Mouse (Mus musculus): Measurements from ENCODE around the gene Olfr683. TPM values are rescaled to one million over a fixed set of nuclear protein-coding genes. Genes with fewer than 3 reads are reported as not detected.

The Olfr683 gene
- not detected for polyA plus RNA-seq (2014; fragmentation: Illumina TruSeq; extraction: RNeasy Lipid Tissue Mini Kit (QIAGEN cat#74804); ENCODE audit: low read depth, low replicate concordance)

GRCm38 (mm10) chr7:105146912-105147311, at the start of gene Olfr683:
Olfr683 (minus strand) TSS chr7:105147012.

DNA sequence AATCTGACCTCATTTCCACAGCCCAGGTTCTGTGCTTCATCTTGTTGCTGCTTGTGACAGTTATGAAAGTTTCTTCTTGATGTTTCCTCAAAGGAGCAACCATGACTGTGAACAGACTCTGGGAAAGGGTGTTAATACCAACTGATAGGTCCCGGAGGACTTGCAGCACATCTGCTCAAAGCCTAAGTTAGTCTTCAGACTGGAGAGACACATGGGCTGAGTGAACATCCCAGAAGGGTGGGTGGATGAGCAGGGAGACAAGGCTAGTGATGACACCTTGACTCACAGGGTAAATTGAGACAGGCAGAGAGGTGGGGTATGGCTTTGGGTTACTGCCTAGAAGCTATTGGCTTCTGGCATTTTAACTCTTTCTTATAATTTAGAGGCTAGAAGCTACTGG, 39.1 kb upstream of the Olfr683 start, which contains the start of gene Olfr685:
Olfr685 (minus strand) TSS at position 101 of the 400 bp plus-strand sequence.

DNA sequence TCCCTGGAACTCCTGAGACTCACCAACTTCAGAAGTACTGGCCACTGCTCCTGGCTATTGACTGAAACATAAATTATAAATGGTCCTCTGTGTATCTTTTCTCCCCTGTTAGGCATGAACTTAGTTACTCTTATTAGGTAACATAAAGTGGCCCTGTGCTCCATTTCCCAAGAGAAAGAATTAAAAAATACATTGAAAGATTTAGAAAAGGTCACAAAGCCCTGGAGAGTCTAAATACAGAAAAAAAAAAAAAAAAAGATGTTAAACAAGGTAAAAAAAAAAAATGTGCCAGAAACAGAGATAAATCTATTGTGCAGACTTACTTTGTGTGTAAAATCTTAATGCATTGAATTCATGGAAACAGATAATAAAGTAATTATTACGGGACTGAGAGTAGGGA, 16.7 kb upstream of the Olfr683 start, which contains the start of gene Olfr684:
Olfr684 (minus strand) TSS at position 101 of the 400 bp plus-strand sequence.

DNA sequence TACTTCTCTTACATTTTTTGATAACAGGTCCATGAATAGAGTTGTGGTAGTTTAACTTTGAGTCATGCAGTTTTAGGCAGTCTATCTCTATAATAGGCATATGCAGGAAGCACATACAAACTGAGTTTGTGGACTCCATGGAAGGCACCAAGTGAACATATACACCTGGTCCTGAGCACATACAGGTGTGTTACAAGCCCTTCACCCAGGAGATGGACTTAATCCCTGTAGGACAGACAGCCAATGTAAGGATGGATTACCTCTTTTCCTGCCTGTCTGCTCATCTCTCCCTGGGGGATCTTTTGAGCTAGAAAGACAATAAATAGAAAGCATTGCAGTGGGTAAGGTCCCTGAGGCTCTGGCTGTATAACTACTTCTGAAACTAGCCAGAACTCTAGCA, 30.3 kb downstream of the Olfr683 start, which contains the start of gene Olfr681:
Olfr681 (plus strand) TSS at position 301 of the 400 bp plus-strand sequence.

DNA sequence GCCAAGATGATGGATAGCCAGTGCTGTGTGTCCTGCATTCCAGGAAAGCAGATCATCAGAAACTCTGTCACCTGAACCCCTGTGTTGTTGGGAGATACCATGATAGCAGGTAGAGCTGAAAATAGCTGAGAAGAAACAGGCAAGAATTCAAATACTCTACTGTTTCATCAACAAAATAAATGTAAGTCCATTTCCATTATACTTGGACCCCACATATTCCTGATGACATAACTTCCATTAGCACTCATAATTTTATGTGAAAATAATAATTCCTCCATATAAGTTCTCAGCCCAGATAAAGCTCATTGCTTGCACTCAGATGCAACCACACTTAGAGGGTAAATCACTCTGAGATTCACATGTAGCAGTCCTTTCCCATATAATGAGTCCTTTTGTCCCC, 54.1 kb downstream of the Olfr683 start, which contains the start of gene Olfr680-ps1:
Olfr680-ps1 (minus strand) TSS at position 101 of the 400 bp plus-strand sequence.

Other genes with a start within 250 kb of the Olfr683 start
- gene Olfr667, start 225.5 kb downstream of the Olfr683 start, polyA plus RNA-seq (2014; fragmentation: Illumina TruSeq; extraction: RNeasy Lipid Tissue Mini Kit (QIAGEN cat#74804); ENCODE audit: low read depth, low replicate concordance) = not detected
- not detected for gene Olfr668, start 219.0 kb downstream of the Olfr683 start, polyA plus RNA-seq (2014; fragmentation: Illumina TruSeq; extraction: RNeasy Lipid Tissue Mini Kit (QIAGEN cat#74804); ENCODE audit: low read depth, low replicate concordance)
- not detected for gene Olfr669, start 212.8 kb downstream of the Olfr683 start, polyA plus RNA-seq (2014; fragmentation: Illumina TruSeq; extraction: RNeasy Lipid Tissue Mini Kit (QIAGEN cat#74804); ENCODE audit: low read depth, low replicate concordance)
- gene Olfr670, start 184.4 kb downstream of the Olfr683 start, polyA plus RNA-seq (2014; fragmentation: Illumina TruSeq; extraction: RNeasy Lipid Tissue Mini Kit (QIAGEN cat#74804); ENCODE audit: low read depth, low replicate concordance) = not detected
- not detected for gene Olfr671, start 167.9 kb downstream of the Olfr683 start, polyA plus RNA-seq (2014; fragmentation: Illumina TruSeq; extraction: RNeasy Lipid Tissue Mini Kit (QIAGEN cat#74804); ENCODE audit: low read depth, low replicate concordance)
- gene Olfr672, start 145.0 kb downstream of the Olfr683 start, polyA plus RNA-seq (2014; fragmentation: Illumina TruSeq; extraction: RNeasy Lipid Tissue Mini Kit (QIAGEN cat#74804); ENCODE audit: low read depth, low replicate concordance) = not detected
- not detected for gene Olfr675, start 118.6 kb downstream of the Olfr683 start, polyA plus RNA-seq (2014; fragmentation: Illumina TruSeq; extraction: RNeasy Lipid Tissue Mini Kit (QIAGEN cat#74804); ENCODE audit: low read depth, low replicate concordance)
- gene Olfr676, start 114.3 kb downstream of the Olfr683 start, polyA plus RNA-seq (2014; fragmentation: Illumina TruSeq; extraction: RNeasy Lipid Tissue Mini Kit (QIAGEN cat#74804); ENCODE audit: low read depth, low replicate concordance) = not detected
- not detected for gene Olfr677, start 95.6 kb downstream of the Olfr683 start, polyA plus RNA-seq (2014; fragmentation: Illumina TruSeq; extraction: RNeasy Lipid Tissue Mini Kit (QIAGEN cat#74804); ENCODE audit: low read depth, low replicate concordance)
- not detected for gene Olfr678, start 82.5 kb downstream of the Olfr683 start, polyA plus RNA-seq (2014; fragmentation: Illumina TruSeq; extraction: RNeasy Lipid Tissue Mini Kit (QIAGEN cat#74804); ENCODE audit: low read depth, low replicate concordance)
- gene Olfr679, start 65.8 kb downstream of the Olfr683 start, polyA plus RNA-seq (2014; fragmentation: Illumina TruSeq; extraction: RNeasy Lipid Tissue Mini Kit (QIAGEN cat#74804); ENCODE audit: low read depth, low replicate concordance) = not detected
- gene Olfr680-ps1, start 54.2 kb downstream of the Olfr683 start, polyA plus RNA-seq (2014; fragmentation: Illumina TruSeq; extraction: RNeasy Lipid Tissue Mini Kit (QIAGEN cat#74804); ENCODE audit: low read depth, low replicate concordance) = not detected
- gene Olfr681, start 30.2 kb downstream of the Olfr683 start, polyA plus RNA-seq (2014; fragmentation: Illumina TruSeq; extraction: RNeasy Lipid Tissue Mini Kit (QIAGEN cat#74804); ENCODE audit: low read depth, low replicate concordance) = not detected
- not detected for gene Olfr684, start 16.6 kb upstream of the Olfr683 start, polyA plus RNA-seq (2014; fragmentation: Illumina TruSeq; extraction: RNeasy Lipid Tissue Mini Kit (QIAGEN cat#74804); ENCODE audit: low read depth, low replicate concordance)
- not detected for gene Olfr685, start 39.0 kb upstream of the Olfr683 start, polyA plus RNA-seq (2014; fragmentation: Illumina TruSeq; extraction: RNeasy Lipid Tissue Mini Kit (QIAGEN cat#74804); ENCODE audit: low read depth, low replicate concordance)
- not detected for gene Olfr686, start 60.5 kb upstream of the Olfr683 start, polyA plus RNA-seq (2014; fragmentation: Illumina TruSeq; extraction: RNeasy Lipid Tissue Mini Kit (QIAGEN cat#74804); ENCODE audit: low read depth, low replicate concordance)
- gene Olfr688, start 141.1 kb upstream of the Olfr683 start, polyA plus RNA-seq (2014; fragmentation: Illumina TruSeq; extraction: RNeasy Lipid Tissue Mini Kit (QIAGEN cat#74804); ENCODE audit: low read depth, low replicate concordance) = not detected
- gene Olfr689, start 164.2 kb upstream of the Olfr683 start, polyA plus RNA-seq (2014; fragmentation: Illumina TruSeq; extraction: RNeasy Lipid Tissue Mini Kit (QIAGEN cat#74804); ENCODE audit: low read depth, low replicate concordance) = not detected
- not detected for gene Olfr690, start 187.1 kb upstream of the Olfr683 start, polyA plus RNA-seq (2014; fragmentation: Illumina TruSeq; extraction: RNeasy Lipid Tissue Mini Kit (QIAGEN cat#74804); ENCODE audit: low read depth, low replicate concordance)
- gene Olfr691, start 195.3 kb upstream of the Olfr683 start, polyA plus RNA-seq (2014; fragmentation: Illumina TruSeq; extraction: RNeasy Lipid Tissue Mini Kit (QIAGEN cat#74804); ENCODE audit: low read depth, low replicate concordance) = not detected
- gene Olfr692, start 221.2 kb upstream of the Olfr683 start, polyA plus RNA-seq (2014; fragmentation: Illumina TruSeq; extraction: RNeasy Lipid Tissue Mini Kit (QIAGEN cat#74804); ENCODE audit: low read depth, low replicate concordance) = not detected
- not detected for gene Gm5901, start 228.0 kb upstream of the Olfr683 start, polyA plus RNA-seq (2014; fragmentation: Illumina TruSeq; extraction: RNeasy Lipid Tissue Mini Kit (QIAGEN cat#74804); ENCODE audit: low read depth, low replicate concordance)